Mouse (Mus musculus): ENCODE results near the gene Nol11.

DNA sequence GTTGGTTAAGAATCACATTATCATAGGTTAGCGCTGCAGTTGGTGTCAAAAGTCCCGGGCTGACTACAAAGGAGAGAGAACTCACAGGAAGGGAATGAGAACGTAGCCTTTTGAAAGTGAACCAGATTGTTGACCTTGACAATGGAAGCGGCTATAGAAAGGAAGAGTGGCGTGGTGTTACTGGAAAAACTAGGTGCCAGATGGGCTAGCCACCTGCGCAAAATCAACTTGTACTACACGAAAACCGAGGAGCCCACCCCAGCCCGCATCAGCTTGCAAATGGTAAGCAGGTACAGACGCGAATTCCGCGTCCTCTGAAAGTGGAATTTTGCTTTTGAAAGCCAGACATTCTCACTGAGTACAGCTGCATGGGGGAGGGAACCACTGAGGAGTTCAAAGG lies 20.6 kb upstream of the Nol11 start:
- TF ChIP-seq POLR2A (IDR thresholded peaks at IDR 0.05; ENCODE audit: borderline replicate concordance, extremely low read depth, low read depth, low read length) (no peak), CTCF (IDR thresholded peaks at IDR 0.05; ENCODE audit: insufficient read depth, low read length) (no peak)
